In the genomic region with DNA sequence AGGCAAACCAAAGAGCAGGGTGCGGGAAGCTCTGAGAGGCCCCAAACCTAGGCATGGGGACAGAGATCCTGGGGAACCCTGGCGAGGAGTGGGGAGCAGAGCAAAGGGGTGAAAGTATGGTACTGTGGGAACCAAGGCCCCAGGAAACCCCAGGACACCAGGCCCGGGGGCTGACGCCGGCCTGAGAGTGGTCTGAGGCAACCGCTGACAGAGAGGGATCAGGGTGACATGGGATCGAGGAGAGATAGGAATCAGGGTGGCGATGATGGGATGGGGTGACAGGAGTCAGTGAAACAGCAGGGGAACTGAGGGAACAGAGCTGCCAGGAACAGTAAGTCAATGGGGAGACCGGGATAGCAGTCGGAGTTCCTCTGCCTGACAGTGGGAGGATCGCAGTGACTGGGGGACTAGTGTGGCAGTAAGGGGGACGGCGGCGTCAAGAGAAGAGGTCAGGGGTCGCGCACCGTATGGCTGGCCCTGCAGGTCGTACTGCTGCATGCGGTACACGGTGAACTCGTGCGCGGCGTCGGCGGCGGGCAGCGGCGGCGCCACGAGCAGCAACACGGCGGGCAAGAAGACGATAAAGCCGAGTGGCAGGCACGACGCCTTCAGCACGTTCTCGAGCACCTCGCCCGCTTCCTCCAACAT, we compare ENCODE assay signal across 8 mouse cellular contexts. TPM values are rescaled to one million over a fixed set of nuclear protein-coding genes. Genes with fewer than 3 reads are reported as not detected.
DNase-seq lines count a peak whose midpoint lies in the region; ATAC-seq lines count a peak whose summit lies in the region.

No protein-coding gene starts in this region.

- H3K27ac ChIP-seq in hindbrain, embryonic 15.5 days (replicated peaks), result peak overlapping the region; percentile 87
- peak overlapping the region; percentile 84 for H3K27ac ChIP-seq in midbrain, embryonic 16.5 days (ENCODE audit: low read length)

- peaks cover 41% of the 10 kb centered on the region for H3K36me3 ChIP-seq in erythroblast, embryonic 14.5 days (ENCODE audit: control insufficient read depth)
- peaks cover 37% of the 10 kb centered on the region for H3K36me3 ChIP-seq in megakaryocyte, embryonic 14.5 days (replicated peaks; ENCODE audit: low read length)
- peaks cover 19% of the 10 kb centered on the region for H3K36me3 ChIP-seq in hindbrain, embryonic 15.5 days
- H3K36me3 ChIP-seq in midbrain, embryonic 16.5 days (ENCODE audit: control insufficient read depth, insufficient read depth, low read length), result peaks cover 20% of the 10 kb centered on the region

- H3K9ac ChIP-seq in hindbrain, embryonic 15.5 days, result peak overlapping the region; percentile 94
- H3K9ac ChIP-seq in midbrain, embryonic 16.5 days (ENCODE audit: low read depth, low read length), result peak overlapping the region; percentile 76

- WGBS in hindbrain, embryonic 15.5 days, result 2% methylated on average over 41 of the region's 41 CpGs
- WGBS in midbrain, embryonic 16.5 days, result 1% methylated on average over 41 of the region's 41 CpGs

- ATAC-seq in erythroblast, adult 5-6 weeks (replicated peaks; ENCODE audit: low FRiP score, poor library complexity, severe bottlenecking), result no peak
- ATAC-seq in megakaryocyte, adult 5-6 weeks (ENCODE audit: poor library complexity, severe bottlenecking), result no peak
- ATAC-seq in hindbrain, embryonic 15.5 days (ENCODE audit: low FRiP score, low read depth), result peak; percentile 15
- ATAC-seq in midbrain, embryonic 16.5 days, result peak; percentile 37

- no peaks in the 10 kb centered on the region for H3K9me3 ChIP-seq in erythroblast, embryonic 14.5 days (ENCODE audit: control insufficient read depth, low read length)
- no peaks in the 10 kb centered on the region for H3K9me3 ChIP-seq in megakaryocyte, embryonic 14.5 days
- H3K9me3 ChIP-seq in hindbrain, embryonic 15.5 days, result no peaks in the 10 kb centered on the region
- no peaks in the 10 kb centered on the region for H3K9me3 ChIP-seq in midbrain, embryonic 16.5 days (replicated peaks; ENCODE audit: control insufficient read depth, low read length, poor library complexity, severe bottlenecking)

- peak overlapping the region; percentile 89 for H3K4me3 ChIP-seq in erythroblast, embryonic 14.5 days (replicated peaks)
- H3K4me3 ChIP-seq in megakaryocyte, embryonic 14.5 days (replicated peaks), result peak overlapping the region; percentile 100
- peak overlapping the region; percentile 81 for H3K4me3 ChIP-seq in hindbrain, embryonic 15.5 days
- H3K4me3 ChIP-seq in midbrain, embryonic 16.5 days (ENCODE audit: low read depth, low read length), result peak overlapping the region; percentile 77

- no peaks in the 10 kb centered on the region for H3K27me3 ChIP-seq in erythroblast, embryonic 14.5 days (ENCODE audit: control insufficient read depth)
- no peaks in the 10 kb centered on the region for H3K27me3 ChIP-seq in megakaryocyte, embryonic 14.5 days (replicated peaks)
- H3K27me3 ChIP-seq in hindbrain, embryonic 15.5 days, result no peaks in the 10 kb centered on the region
- no peaks in the 10 kb centered on the region for H3K27me3 ChIP-seq in midbrain, embryonic 16.5 days (ENCODE audit: control insufficient read depth, insufficient read depth, low read depth, low read length)

- peaks cover 62% of the 10 kb centered on the region for H3K4me1 ChIP-seq in erythroblast, embryonic 14.5 days (ENCODE audit: control insufficient read depth)
- H3K4me1 ChIP-seq in megakaryocyte, embryonic 14.5 days, result peaks cover 70% of the 10 kb centered on the region
- peaks cover 26% of the 10 kb centered on the region for H3K4me1 ChIP-seq in hindbrain, embryonic 15.5 days (replicated peaks)
- H3K4me1 ChIP-seq in midbrain, embryonic 16.5 days (ENCODE audit: control insufficient read depth, insufficient read depth, low read length), result peaks cover 18% of the 10 kb centered on the region

- H3K4me2 ChIP-seq in hindbrain, embryonic 15.5 days, result peak overlapping the region; percentile 99
- H3K4me2 ChIP-seq in midbrain, embryonic 16.5 days (ENCODE audit: low read length), result peak overlapping the region; percentile 100

- DNase-seq in adrenal gland, postnatal 36 days, result no peak
- DNase-seq in spleen, postnatal 14 days (ENCODE audit: low spot score in 2 of 2), result no peak

RNA-seq across cellular contexts. Expression of a gene that starts 0.5 kb away (rescaled TPM):
- 6.2 and 7.9 TPM in 2 replicates for polyA plus RNA-seq in erythroblast, embryonic 14.5 days (2012)
- 8.1 and 46.4 TPM in 2 replicates for total RNA-seq in erythroblast, adult 5-6 weeks (2015; ENCODE audit: low replicate concordance)
- 10.8 and 12.8 TPM in 2 replicates for total RNA-seq in erythroblast, adult 5-6 weeks (2017; ENCODE audit: low replicate concordance)
- polyA plus RNA-seq in megakaryocyte, embryonic 14.5 days (2012; ENCODE audit: insufficient read depth, low replicate concordance), result 145 and 508 TPM in 2 replicates
- total RNA-seq in megakaryocyte, adult 5-6 weeks (2015), result 55.8 and 62.8 TPM in 2 replicates
- 72.4 and 76.3 TPM in 2 replicates for total RNA-seq in megakaryocyte, adult 5-6 weeks (2017)
- polyA plus RNA-seq in hindbrain, embryonic 15.5 days (2015; fragmentation: Nextera tagmentation; extraction: Ambion mirVana), result 66.5 and 72.7 TPM in 2 replicates
- polyA plus RNA-seq in midbrain, embryonic 16.5 days (2015; fragmentation: Nextera tagmentation; extraction: Ambion mirVana), result 61.1 and 61.3 TPM in 2 replicates
- 100 to 1,000 TPM; 123 to 125 TPM for total RNA-seq in adrenal gland, postnatal 36 days (2021)

RNA-seq across cellular contexts. Expression of a gene that starts 4.2 kb away (rescaled TPM):
- polyA plus RNA-seq in erythroblast, embryonic 14.5 days (2012), result 0.04 and 0.05 TPM in 2 replicates
- total RNA-seq in erythroblast, adult 5-6 weeks (2015; ENCODE audit: low replicate concordance), result 2.9 and 4.6 TPM in 2 replicates
- 2.1 and 6.0 TPM in 2 replicates for total RNA-seq in erythroblast, adult 5-6 weeks (2017; ENCODE audit: low replicate concordance)
- 7.4 and 9.1 TPM in 2 replicates for polyA plus RNA-seq in megakaryocyte, embryonic 14.5 days (2012; ENCODE audit: insufficient read depth, low replicate concordance)
- total RNA-seq in megakaryocyte, adult 5-6 weeks (2015), result 22.8 and 23.9 TPM in 2 replicates
- 28.1 and 29.3 TPM in 2 replicates for total RNA-seq in megakaryocyte, adult 5-6 weeks (2017)
- 0.83 and 0.86 TPM in 2 replicates for polyA plus RNA-seq in hindbrain, embryonic 15.5 days (2015; fragmentation: Nextera tagmentation; extraction: Ambion mirVana)
- polyA plus RNA-seq in midbrain, embryonic 16.5 days (2015; fragmentation: Nextera tagmentation; extraction: Ambion mirVana), result 0.44 and 0.58 TPM in 2 replicates
- 1 to 10 TPM; 1.1 to 1.2 TPM for total RNA-seq in adrenal gland, postnatal 36 days (2021)

RNA-seq across cellular contexts. Expression of a gene that starts 13.2 kb away (rescaled TPM):
- not detected in 2 replicates for polyA plus RNA-seq in erythroblast, embryonic 14.5 days (2012)
- total RNA-seq in erythroblast, adult 5-6 weeks (2015; ENCODE audit: low replicate concordance), result not detected in 2 replicates
- total RNA-seq in erythroblast, adult 5-6 weeks (2017; ENCODE audit: low replicate concordance), result 0.68 TPM in 1 of 2 replicates, not detected in the other
- 1.3 and 3.3 TPM in 2 replicates for polyA plus RNA-seq in megakaryocyte, embryonic 14.5 days (2012; ENCODE audit: insufficient read depth, low replicate concordance)
- total RNA-seq in megakaryocyte, adult 5-6 weeks (2015), result not detected in 2 replicates
- 0.24 TPM in 1 of 2 replicates, not detected in the other for total RNA-seq in megakaryocyte, adult 5-6 weeks (2017)
- 70.0 and 77.6 TPM in 2 replicates for polyA plus RNA-seq in hindbrain, embryonic 15.5 days (2015; fragmentation: Nextera tagmentation; extraction: Ambion mirVana)
- 88.3 and 103 TPM in 2 replicates for polyA plus RNA-seq in midbrain, embryonic 16.5 days (2015; fragmentation: Nextera tagmentation; extraction: Ambion mirVana)
- total RNA-seq in adrenal gland, postnatal 36 days (2021), result 1 to 10 TPM in 1 of 2 experiments, under 1 TPM in 1; 0.20 to 1.2 TPM

RNA-seq across cellular contexts. Expression of a gene that starts 28.3 kb away (rescaled TPM):
- polyA plus RNA-seq in erythroblast, embryonic 14.5 days (2012), result 0.14 and 0.24 TPM in 2 replicates
- total RNA-seq in erythroblast, adult 5-6 weeks (2015; ENCODE audit: low replicate concordance), result 2.1 and 12.1 TPM in 2 replicates
- 6.3 and 14.8 TPM in 2 replicates for total RNA-seq in erythroblast, adult 5-6 weeks (2017; ENCODE audit: low replicate concordance)
- 31.7 and 48.4 TPM in 2 replicates for polyA plus RNA-seq in megakaryocyte, embryonic 14.5 days (2012; ENCODE audit: insufficient read depth, low replicate concordance)
- total RNA-seq in megakaryocyte, adult 5-6 weeks (2015), result 34.3 and 35.9 TPM in 2 replicates
- 31.5 and 42.4 TPM in 2 replicates for total RNA-seq in megakaryocyte, adult 5-6 weeks (2017)
- 1.1 and 1.2 TPM in 2 replicates for polyA plus RNA-seq in hindbrain, embryonic 15.5 days (2015; fragmentation: Nextera tagmentation; extraction: Ambion mirVana)
- 0.80 and 0.87 TPM in 2 replicates for polyA plus RNA-seq in midbrain, embryonic 16.5 days (2015; fragmentation: Nextera tagmentation; extraction: Ambion mirVana)
- 1 to 10 TPM; 1.0 to 1.3 TPM for total RNA-seq in adrenal gland, postnatal 36 days (2021)

RNA-seq across cellular contexts. Expression of a gene that starts 40.3 kb away (rescaled TPM):
- 0.55 and 0.94 TPM in 2 replicates for polyA plus RNA-seq in erythroblast, embryonic 14.5 days (2012)
- 13.4 and 23.8 TPM in 2 replicates for total RNA-seq in erythroblast, adult 5-6 weeks (2015; ENCODE audit: low replicate concordance)
- 0.84 and 8.2 TPM in 2 replicates for total RNA-seq in erythroblast, adult 5-6 weeks (2017; ENCODE audit: low replicate concordance)
- polyA plus RNA-seq in megakaryocyte, embryonic 14.5 days (2012; ENCODE audit: insufficient read depth, low replicate concordance), result 184 and 257 TPM in 2 replicates
- 51.4 and 54.5 TPM in 2 replicates for total RNA-seq in megakaryocyte, adult 5-6 weeks (2015)
- 6.2 and 8.6 TPM in 2 replicates for total RNA-seq in megakaryocyte, adult 5-6 weeks (2017)
- 26.6 and 28.0 TPM in 2 replicates for polyA plus RNA-seq in hindbrain, embryonic 15.5 days (2015; fragmentation: Nextera tagmentation; extraction: Ambion mirVana)
- 15.4 and 17.2 TPM in 2 replicates for polyA plus RNA-seq in midbrain, embryonic 16.5 days (2015; fragmentation: Nextera tagmentation; extraction: Ambion mirVana)
- 100 to 1,000 TPM in 1 of 2 experiments, 10 to 100 TPM in 1; 93.2 to 114 TPM for total RNA-seq in adrenal gland, postnatal 36 days (2021)

Comparison
In these comparisons a context has a peak if more than half of its experiments do, and no peak if none do; other contexts are left out.
1. ATAC-seq: peak in hindbrain, embryonic 15.5 days (single experiment) and midbrain, embryonic 16.5 days (single experiment); none in erythroblast, adult 5-6 weeks (single experiment) and megakaryocyte, adult 5-6 weeks (single experiment).
2. RNA of a gene that starts 13.2 kb away (polyA plus RNA-seq): 88.3 to 103 TPM in midbrain, embryonic 16.5 days and 70.0 to 77.6 TPM in hindbrain, embryonic 15.5 days; 1.3 to 3.3 TPM in megakaryocyte, embryonic 14.5 days and not detected in erythroblast, embryonic 14.5 days; every median in the first group is over 10 times any median in the second.
3. Peak in every context shown above with its lines, with median percentiles within 50 percentile points of each other: H3K4me3 ChIP-seq.